Mouse (Mus musculus) T-cell, adult 2 months (primary cell): Measurements from ENCODE around the gene Rarg.
A peak's percentile ranks its signal among the peaks of the same experiment; 100 is the strongest.

Source experiments
- DNase-seq: peaks from one replicate; pipeline ENCODE4 v3.0.0; 2022; ENCODE audit warnings: low spot score

Gene Rarg

DNA sequence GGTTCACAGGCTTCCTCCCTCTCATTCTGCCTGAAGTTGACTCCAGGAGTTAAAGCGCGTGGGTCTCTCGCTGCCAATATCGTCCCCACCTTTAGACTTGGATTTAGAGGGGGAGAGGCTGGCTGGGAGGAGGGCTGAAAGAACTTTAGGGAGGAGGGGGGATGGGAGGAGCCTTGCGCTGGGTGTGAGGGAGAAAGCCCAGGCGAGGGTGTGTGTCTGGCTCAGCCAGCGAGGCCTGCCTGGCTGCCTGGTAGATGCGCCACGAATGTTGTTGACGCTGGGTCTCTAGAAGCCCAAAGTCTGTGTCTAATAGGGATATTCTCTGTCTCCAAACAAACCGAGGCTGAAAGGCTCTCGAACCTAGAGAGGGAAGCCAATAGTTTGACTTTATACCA, 756 bp upstream of the Rarg start:
- DNase-seq: no peak

DNA sequence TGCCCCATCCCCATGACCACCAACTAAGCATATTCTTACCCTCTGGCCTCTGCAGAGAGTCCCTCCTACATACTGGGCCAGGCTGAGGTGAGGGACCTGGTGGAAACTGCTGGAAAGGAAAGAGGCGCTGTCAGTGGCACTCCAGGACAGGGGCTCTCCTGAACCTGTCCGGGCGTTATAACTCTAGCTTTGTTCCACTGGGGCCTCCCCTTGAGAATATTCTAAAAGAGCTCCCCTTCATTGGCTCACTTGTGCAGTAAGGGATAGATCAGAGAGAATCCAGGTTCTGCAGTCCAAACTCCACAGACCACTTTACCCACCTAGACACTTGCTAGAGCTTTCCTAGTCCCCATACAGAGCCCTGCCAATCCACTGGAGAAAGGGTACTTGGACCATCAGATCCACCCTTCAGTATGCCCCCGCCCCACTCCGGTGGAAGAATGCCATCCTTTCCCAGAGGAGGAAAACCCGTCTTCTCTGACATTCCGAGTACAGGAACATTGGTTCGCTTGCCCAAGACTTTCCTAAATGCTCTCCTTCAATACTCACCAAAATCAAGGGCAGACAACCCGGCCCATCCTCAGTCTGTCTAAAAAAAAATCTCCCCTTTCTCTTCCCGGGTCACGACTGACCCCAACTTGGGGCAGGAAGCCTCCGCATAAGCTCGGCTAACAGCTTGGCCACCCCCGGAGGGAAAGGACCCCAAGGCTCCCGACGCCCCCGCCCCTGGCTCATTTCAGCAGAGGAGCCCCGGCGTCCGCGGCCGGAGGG, 701 bp downstream of the Rarg start:
- DNase-seq: no peak

DNA sequence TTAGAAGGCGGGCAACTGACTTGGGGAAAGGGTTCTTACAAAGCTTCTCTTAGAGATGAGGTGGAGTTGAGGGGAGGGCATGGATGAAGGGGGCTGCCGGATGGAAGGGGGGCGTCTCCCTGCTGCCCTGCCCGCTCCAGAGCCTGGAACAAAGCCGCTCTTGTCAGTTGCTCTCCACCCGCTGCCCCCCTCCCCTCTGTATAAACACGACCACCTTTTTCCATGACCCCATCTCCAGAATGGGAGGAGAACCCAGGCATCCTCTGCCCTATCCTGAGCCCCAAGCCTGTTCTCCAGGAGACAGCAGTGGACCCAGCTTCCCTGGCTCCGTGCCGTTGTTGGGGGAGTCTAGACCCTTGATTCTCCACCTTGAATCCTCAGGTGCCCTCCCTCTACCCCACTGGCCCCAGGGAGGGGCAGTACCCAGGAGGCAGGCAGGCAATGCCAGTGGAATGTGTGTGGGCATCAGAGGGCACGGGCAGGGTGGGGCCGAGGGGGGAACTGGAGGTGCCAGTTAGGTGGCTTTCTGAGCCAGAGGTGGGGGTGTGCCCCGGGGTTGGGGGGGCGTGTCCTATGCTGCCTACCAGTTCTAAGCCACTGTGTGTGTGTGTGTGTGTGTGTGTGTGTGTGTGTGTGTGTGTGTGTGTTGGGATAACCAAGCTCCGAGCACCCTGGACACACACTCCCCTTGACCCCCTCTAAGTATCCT, 1.6 kb downstream of the Rarg start:
- DNase-seq: no peak

DNA sequence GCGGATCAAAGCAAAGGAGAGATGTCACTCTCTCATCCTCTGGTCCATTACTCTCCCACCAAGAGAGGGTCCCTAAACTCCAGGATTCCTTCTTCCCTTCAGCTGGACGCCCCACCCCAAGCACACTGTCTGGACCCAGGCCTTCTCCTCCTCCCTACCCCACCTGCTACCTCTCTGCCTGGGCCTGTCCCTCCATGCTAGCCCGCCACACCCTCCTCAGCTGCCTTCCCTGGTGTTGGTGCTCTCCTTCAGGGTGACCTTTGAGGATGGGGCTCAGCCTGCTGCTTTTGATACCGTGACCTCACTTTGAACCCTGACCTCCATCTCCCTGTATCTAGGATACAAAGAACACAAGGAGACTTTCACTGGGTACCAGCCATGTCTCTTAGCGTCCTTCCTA, 6.8 kb downstream of the Rarg start:
- DNase-seq: no peak

DNA sequence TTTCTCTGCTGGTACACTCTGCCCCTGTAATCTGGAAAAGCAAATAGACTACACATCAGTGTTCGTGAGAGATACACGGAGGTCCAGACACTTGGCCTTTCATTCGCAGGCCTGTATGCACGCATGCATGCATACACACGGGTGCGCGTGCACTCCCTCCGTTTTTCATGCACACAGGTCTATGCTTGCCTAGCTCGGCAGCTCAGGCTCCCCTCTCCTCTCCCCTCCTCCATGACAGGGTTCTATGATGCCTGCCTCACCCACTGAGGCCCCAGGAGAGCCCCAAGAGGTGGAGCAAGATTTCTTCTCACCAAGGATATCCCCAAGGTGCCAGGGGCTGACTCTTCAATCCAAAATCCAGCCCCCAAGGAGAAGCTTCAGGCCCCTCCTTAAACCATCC, 7.3 kb downstream of the Rarg start:
- DNase-seq: no peak

DNA sequence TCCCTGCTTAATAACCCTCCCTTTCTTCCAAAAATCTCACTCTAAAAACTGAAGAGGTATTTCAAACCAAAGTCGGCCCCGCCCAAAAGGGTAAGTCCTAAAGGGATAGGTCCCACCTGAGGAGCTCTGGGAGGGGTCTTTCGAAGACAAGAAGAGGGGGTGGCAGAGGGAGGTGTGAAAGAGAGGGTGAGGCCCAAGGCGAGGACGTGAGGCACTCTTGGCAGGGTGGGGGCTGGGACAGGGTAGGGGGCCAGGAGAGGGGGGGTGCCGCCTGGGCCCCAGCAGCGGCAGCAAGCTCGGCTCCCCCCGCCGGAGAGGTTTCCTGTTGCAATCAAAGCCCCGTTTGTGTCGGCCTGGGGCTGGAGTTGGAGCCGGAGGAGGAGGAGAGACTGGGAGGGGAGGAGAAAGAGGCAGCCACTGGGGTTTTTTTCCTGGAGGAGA, 8.0 kb downstream of the Rarg start:
- DNase-seq: no peak

DNA sequence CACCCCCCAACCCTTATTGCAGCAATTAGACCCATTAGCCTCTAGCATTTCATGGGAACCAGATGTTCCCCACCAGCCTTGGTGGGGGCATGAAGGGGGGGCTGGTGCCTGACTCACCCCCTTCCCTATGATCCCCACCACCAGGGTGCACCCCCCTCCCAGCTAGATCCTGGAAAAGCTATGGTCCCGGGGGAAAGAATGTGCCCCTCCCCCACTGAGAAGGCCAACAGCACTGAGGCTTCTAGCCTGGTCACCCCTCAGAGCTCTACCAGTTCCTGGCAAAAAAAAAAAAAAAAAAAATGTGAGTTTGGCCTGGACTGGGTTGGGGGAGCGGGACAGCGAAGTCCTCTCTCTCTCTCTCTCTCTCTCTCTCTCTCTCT, 8.5 kb downstream of the Rarg start:
- DNase-seq: no peak

DNA sequence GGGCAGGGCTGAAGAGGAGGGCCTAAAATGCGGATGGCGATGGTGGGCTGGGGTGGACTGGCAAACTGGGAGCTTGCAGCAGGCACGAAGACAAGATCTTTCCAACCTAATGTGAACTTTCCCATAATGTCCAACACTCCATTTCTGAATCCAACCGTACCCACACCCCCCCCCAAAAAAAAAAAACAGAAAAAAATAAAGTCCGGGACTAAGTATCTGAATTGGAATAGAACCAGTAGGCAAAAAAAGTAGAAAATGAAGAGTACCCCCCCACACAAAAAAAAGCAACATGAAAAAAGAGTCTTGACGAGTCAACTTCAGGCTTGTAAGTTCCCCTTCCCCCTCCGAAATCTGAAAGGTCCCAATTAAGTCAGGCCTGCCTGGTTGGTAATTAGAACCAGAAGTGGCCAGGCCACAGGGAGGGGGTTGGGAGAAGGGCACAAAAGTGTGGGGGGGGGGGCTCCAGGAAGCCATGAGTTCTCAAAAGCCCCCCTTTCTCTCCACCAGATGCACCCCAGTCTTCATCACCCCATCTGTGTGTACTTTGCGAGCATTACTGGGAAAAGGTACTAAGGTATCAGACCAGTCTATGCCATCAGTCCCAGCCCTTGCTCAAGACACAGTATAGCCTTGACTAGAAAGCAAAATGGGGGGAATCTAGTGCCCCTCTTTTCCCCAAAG, 9.0 kb downstream of the Rarg start:
- no peak for DNase-seq

DNA sequence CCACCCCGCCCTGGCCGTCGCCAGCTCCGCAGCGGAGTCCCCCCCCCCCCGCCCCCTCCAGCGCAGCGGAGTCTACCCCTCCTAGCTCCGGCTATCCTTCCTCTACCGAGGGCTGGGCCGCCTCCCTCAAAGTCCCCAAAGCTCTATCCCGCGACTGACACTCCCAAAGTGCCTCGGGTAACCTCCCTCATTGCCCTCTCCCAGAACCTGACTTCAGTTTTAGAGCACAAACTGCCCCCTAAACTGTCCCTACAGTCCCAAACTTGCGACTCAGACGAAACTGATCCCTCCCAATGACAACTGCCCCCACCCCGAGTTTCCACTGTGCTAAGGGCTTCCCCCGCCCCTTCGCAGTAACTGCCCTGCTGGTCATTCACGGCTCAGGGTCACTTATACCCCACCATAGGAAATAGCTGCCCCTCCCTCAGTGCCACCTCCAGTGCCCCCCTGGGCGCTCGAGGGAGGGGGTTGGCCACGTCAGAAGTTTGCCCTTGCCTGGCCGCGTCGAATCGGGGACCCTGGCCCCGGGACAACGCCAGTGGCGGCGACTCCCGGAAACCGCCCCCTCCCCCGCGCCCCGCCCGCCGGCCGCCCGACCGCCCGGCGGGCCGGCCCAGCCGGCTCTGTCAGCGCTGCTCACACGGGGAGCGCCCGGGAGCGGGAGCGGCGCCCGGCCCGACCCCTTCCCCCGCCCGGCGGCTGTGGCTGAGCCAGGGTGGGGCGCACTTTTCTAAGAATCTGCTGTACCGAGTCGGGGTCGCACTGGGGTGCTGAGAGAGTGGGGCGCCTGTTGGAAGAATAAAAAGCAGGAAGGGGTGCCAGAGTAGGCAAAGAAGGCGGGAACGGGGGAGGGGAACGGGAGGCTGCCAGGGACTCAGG, 9.8 kb downstream of the Rarg start:
- no peak for DNase-seq

DNA sequence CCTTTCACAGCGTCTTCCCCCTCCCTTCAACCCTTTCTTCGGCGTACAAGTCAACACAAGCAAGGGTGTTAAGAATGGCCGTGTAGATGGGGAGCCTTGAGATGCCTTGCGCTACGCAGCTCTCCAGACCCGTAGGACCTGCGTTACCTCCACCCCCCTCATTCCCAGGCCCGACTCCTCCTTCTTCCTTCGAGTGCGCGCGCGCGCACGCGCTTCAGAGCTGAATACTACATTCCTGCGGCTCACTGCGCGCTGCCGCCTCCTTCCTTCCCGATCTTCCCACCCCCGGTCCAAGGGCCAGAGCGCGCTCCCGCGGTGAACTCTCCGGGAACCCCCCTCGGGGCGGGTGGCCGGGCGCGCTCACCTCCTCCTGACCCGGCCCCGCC, 10.5 kb downstream of the Rarg start:
- DNase-seq: peak; percentile 77

DNA sequence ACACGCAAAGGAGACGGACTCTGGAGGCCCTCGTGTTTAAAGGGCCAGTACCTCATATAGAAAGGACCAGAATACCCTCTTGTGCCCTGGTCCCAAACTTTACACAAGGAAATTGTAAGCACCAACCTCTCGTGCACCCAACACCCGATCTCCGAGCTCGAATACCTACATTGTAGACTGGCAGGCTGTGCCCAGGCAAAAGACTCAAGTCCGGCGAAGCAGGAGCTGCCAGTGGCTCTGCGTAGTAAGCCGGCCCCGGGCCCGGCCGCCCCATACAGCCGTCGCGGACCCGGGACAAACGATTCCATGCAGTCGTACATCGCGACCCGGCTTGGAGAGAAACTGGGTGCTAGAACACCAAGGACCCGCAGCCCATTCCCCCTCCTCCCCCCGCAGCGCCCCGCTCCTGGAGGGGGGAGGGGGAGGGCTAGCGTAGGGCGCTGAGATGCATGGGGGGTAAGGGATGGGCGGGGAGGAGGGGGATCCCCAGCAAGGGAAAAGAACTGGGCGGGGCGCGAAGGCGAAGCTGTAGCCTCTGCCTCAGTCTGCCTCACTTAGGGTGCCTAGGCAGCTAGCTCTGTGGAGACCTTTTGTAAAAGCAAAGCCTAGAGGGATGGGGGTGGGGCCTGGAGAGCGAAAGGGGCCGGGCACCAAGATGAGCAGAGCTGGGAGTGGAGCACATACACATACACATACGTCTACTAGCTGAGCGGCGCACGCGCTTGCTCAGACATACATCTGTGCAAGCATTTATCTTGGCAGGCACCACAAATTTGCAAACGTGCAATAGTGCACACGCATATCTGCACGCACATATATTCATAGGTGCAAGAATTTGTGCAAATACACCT, 11.2 kb downstream of the Rarg start:
- DNase-seq: peak; percentile 86

DNA sequence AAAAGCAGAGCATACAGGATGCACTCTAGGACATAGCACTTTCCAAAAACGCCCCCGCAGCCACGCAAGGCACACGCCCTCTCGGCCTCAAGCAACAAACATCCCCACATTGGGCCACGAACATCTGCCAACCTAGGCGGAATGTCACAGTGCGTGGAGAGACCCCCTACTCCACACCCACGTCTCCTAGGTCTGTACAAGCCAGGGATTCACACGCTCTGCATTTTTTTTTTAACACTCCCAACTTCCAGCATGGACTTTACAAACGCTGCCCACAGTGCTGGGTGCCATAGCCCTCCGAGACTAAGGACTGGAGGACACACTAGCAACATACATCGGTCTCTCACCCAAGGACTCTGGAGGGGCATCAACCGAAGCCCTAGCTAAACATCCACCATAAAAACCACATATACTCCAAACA, 11.8 kb downstream of the Rarg start:
- DNase-seq: no peak

DNA sequence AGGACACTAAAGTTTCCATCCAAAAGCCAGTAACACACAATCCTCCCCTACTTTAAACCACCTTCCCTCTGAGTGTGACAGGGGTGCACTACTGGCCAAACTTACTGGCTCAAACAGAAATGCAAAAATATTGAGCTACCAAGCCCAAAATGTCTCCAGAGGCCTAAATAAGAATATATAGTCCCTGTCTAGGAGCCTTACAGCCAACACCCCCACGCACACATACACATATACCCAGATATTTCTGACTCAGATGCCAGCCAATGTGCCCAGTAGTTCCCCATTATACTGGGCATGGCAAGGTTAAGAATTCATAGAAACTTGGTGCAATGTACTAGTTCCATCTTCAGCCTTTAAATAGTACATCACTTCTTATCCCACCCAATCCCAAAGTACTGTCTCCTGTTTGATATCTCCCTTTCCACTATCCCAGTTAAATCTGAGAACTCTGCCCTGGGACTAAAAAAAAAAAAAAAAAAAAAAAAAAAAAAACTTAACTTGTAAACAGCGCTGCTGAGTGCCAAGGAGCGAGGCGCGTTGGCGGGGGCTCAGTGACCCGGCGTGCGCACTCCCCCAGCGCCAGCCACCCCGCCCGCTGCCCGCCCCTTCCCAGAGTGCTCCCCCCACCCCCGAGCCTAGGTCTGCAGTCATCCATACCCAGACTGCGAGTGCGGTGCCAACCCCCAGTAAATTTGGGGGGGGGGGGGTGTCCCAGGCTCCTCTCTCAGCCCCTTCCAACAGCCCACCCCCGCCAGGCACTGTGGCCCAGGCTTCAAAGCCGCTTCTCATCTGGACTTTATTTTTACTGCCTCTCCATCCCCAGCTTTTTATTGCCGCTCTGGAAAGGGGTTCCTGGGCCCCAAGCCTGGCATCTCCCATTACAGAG, 12.8 kb downstream of the Rarg start:
- no peak for DNase-seq

DNA sequence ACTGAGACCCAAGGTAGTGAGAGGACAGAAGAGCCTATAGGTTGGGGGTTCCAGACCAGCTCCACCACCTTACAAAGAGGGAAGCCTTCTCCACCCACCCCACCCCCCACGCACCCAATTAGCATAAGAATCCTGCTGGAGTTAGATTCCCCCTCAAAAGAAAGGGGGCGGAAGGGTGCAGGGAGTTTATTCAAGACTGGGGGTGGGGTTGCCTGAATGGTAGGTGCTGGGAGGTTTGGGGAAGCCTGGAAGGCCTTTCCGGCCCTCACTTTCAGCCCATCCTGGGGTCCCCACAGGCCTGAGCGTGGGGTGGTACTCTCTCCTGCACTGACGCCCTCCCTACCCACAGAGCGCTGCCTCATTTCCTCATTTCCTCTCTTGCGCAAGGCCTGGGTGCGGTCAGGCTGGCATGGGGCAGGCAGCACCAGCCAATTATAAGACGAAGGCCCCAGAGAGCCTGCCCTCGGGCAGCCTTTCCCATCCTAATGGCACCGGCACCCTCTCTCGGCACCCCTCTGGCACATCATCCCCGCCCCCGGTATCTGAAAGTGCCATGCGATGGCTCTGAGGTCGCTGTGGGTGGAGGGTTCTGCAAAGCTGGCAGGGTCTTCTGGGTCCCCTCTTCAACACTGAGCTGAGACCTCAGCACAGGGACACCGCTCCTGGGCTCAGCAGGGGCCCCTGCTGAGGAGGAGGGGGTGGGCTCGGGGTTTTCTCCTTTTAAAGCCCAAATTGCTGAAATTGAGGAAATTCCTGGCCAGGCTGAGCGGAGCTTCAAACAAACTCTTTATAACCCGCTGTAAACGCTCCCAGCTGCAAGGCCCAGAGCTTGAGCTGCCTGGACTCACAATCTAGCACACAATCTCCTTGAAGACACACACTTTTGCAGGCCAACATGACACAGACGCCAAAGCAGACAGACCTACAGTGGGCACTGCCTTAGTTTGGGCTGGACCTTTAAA, 13.8 kb downstream of the Rarg start:
- DNase-seq: peak; percentile 33

DNA sequence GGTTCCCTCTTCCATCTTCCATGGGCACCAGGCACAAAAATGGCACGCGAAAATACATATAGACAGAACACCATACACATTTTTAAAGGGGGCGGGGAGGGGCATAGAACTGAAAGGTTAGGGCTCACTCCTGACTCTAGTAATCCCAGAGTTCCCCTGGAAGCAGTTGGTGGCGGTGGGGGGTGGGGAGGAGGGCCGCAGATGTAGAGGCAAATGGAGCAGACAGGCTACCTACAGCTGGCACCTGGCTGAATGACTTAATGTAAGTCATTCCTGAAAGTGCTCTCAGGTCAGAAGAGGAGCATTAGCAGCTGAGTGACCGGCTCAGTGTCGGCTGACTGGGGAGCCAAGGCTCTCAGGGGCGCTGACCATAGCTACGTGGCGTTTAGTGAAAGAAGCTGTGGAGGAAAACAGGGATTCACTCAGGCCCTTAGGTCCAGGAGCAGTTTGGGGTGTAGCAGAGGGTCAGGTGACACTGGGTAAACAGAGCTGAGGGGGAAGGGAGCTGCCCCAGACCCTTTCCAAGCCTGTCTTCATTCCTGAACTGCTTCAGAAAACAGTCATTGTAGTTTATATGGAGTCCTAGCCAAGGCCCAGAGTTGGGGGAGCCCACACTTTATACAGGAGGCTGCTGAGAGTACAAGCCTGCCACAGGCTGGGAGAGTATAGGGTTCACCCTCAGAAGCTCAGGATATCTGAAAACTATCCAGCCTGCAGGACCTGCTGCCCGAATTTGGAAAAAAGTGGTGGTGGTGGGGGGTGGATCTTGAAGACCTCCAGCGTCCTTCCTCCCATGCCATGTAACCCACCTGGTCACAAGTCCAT, 14.7 kb downstream of the Rarg start:
- DNase-seq: no peak

DNA sequence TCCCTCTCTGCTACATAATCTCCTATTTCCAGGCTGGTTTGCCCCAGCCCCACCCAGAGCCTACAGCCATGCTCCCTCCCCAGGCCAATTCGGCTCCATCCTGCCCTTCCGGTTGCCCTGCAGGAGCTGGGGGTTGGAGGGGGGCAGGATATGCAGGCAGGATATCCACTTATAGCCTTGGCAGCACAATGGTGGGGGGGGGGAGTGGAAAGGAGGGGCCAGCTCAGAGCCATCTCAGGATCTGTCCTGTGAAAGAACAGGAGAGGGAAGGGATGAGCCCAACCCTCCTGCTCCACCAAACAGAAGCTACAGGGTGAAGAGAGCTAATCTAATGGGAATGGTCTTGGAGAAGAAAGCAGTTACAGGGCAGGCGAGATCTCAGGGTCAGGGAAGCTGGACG, 16.7 kb downstream of the Rarg start:
- DNase-seq: no peak

DNA sequence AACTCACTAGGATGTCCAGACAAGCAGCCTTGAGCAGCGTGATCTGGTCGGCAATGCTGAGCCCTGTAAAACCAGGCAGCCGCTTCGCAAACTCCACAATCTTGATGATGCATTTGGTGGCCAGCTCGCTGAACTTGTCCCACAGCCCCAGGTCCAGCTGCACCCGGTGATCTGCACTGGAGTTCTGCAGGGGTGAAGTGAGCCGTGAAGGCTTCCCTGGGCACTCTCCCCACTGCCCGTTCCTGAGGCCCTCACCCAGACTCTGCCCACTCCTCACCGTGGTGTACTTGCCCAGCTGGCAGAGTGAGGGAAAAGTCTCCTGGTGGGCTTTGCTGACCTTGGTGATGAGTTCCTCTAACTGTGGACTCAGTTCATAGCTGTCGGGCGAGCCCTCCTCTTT, 17.5 kb downstream of the Rarg start:
- DNase-seq: no peak

DNA sequence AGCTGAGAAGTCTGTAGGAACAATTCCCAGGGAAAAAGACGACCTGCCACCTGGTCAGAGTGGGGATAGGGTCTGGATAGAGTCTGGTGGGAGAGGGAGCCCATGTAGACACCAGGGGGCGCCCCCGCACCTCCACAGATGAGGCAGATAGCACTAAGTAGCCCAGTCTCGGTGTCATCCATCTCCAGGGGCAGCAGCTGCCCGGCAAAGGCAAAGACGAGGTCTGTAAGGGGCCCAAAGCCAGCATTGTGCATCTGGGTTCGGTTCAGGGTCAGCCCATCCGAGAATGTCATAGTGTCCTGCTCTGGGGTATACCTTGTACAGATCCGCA, 18.1 kb downstream of the Rarg start:
- DNase-seq: peak; percentile 79
